8 mouse cellular contexts compared by ENCODE assay signal in the genomic region with DNA sequence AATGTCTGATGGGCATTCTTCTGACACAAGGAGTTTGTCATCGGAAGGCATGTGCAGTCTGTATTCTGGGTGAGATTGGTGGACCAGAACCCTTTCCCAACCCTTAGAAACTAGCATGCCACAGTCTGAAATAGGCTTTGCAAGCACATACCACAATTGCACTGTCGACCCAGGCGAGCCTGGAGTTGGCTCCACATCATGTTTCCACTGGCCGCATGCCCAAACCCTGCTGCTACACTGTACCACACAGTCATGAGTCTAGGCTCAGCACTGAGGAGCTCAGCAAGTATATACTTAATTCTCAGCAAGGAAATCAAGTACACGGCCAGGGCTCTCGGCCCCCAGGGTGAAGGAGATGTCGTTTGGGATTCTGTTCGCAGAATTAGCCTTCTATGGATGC.
DNase-seq lines count a peak whose midpoint lies in the region; ATAC-seq and TF ChIP-seq lines count a peak whose summit lies in the region.

No protein-coding gene starts in this region.

- ATAC-seq in liver, embryonic 12.5 days: no peak
- ATAC-seq in cerebellum, adult (ENCODE audit: insufficient number of reproducible peaks, low FRiP score, low TSS enrichment): peak; percentile 92
- ATAC-seq in kidney, postnatal 0 days (replicated peaks; ENCODE audit: low FRiP score, low read depth): no peak; the same call in 1 of the 2 replicates
- no peak for ATAC-seq in midbrain, postnatal 0 days (ENCODE audit: low FRiP score)
- ATAC-seq in megakaryocyte, adult 5-6 weeks (ENCODE audit: poor library complexity, severe bottlenecking): no peak
- ATAC-seq in monocyte, adult 5-6 weeks (replicated peaks; ENCODE audit: insufficient number of reproducible peaks, low FRiP score, low TSS enrichment, poor library complexity, severe bottlenecking): no peak

- peak; percentile 72 for DNase-seq in liver, adult 2 months (ENCODE audit: extremely low read depth, low read depth, low spot score)
- DNase-seq in gastrocnemius, postnatal 10 days: peak; percentile 88
- DNase-seq in kidney, postnatal 0 days (ENCODE audit: low spot score): peak; percentile 45
- DNase-seq in midbrain, postnatal 0 days (ENCODE audit: low spot score): peak; percentile 72

- H3K4me1 ChIP-seq in liver, adult 2 months (ENCODE audit: control insufficient read depth, insufficient read depth, low read length): no peaks in the 10 kb centered on the region
- H3K4me1 ChIP-seq in liver, embryonic 12.5 days: peaks cover 7% of the 10 kb centered on the region; the same call in 1 of the 2 replicates
- no peaks in the 10 kb centered on the region for H3K4me1 ChIP-seq in kidney, postnatal 0 days (replicated peaks; ENCODE audit: insufficient read depth, low read length)
- H3K4me1 ChIP-seq in midbrain, postnatal 0 days (ENCODE audit: insufficient read depth, low read length): no peaks in the 10 kb centered on the region

- H3K4me3 ChIP-seq in liver, adult 2 months (ENCODE audit: insufficient read depth, low read depth, low read length): no peak overlapping the region
- no peak overlapping the region for H3K4me3 ChIP-seq in liver, embryonic 12.5 days
- no peak overlapping the region for H3K4me3 ChIP-seq in kidney, postnatal 0 days (replicated peaks; ENCODE audit: low read depth, low read length)
- H3K4me3 ChIP-seq in midbrain, postnatal 0 days (ENCODE audit: low read depth, low read length): no peak overlapping the region

- no peak for TF ChIP-seq CTCF in liver, adult 2 months (IDR thresholded peaks at IDR 0.05; ENCODE audit: low read depth, low read length)
- no peak for TF ChIP-seq CTCF in kidney, postnatal 0 days (IDR thresholded peaks at IDR 0.05; ENCODE audit: low read depth)
- TF ChIP-seq CTCF in midbrain, postnatal 0 days (IDR thresholded peaks at IDR 0.05): no peak

- H3K27me3 ChIP-seq in liver, adult 2 months (ENCODE audit: control insufficient read depth, insufficient read depth, low read length): no peaks in the 10 kb centered on the region
- peaks cover 4% of the 10 kb centered on the region; the same call in 1 of the 2 replicates for H3K27me3 ChIP-seq in liver, embryonic 12.5 days (replicated peaks)
- no peaks in the 10 kb centered on the region for H3K27me3 ChIP-seq in kidney, postnatal 0 days (ENCODE audit: insufficient read depth, low read length)
- no peaks in the 10 kb centered on the region for H3K27me3 ChIP-seq in midbrain, postnatal 0 days (ENCODE audit: insufficient read depth, low read length)

- H3K9ac ChIP-seq in liver, adult 2 months (ENCODE audit: low read depth, low read length): no peak overlapping the region
- H3K9ac ChIP-seq in liver, embryonic 12.5 days: no peak overlapping the region
- no peak overlapping the region for H3K9ac ChIP-seq in kidney, postnatal 0 days (ENCODE audit: low read depth, low read length)
- H3K9ac ChIP-seq in midbrain, postnatal 0 days (replicated peaks; ENCODE audit: low read length, poor library complexity, severe bottlenecking): no peak overlapping the region

- TF ChIP-seq POLR2A in liver, adult 2 months (IDR thresholded peaks at IDR 0.05; ENCODE audit: extremely low read depth, insufficient read depth, low read length): no peak

- no peaks in the 10 kb centered on the region for H3K9me3 ChIP-seq in liver, embryonic 12.5 days (replicated peaks)
- H3K9me3 ChIP-seq in kidney, postnatal 0 days (replicated peaks; ENCODE audit: low read length): no peaks in the 10 kb centered on the region
- no peaks in the 10 kb centered on the region for H3K9me3 ChIP-seq in midbrain, postnatal 0 days (ENCODE audit: low read length)

- no peaks in the 10 kb centered on the region for H3K79me2 ChIP-seq in liver, adult 2 months (ENCODE audit: control insufficient read depth, insufficient read depth, low read length)

- no peak overlapping the region for H3K27ac ChIP-seq in liver, adult 2 months (replicated peaks; ENCODE audit: insufficient read depth, low read depth, low read length)
- H3K27ac ChIP-seq in liver, embryonic 12.5 days: no peak overlapping the region
- H3K27ac ChIP-seq in kidney, postnatal 0 days: no peak overlapping the region
- no peak overlapping the region for H3K27ac ChIP-seq in midbrain, postnatal 0 days (ENCODE audit: low read depth, low read length)

- H3K4me2 ChIP-seq in liver, embryonic 12.5 days: no peak overlapping the region
- H3K4me2 ChIP-seq in kidney, postnatal 0 days (ENCODE audit: low read length): no peak overlapping the region
- no peak overlapping the region for H3K4me2 ChIP-seq in midbrain, postnatal 0 days (ENCODE audit: low read depth, low read length, poor library complexity, severe bottlenecking)

- 54% methylated on average over 8 of the region's 8 CpGs for WGBS in liver, adult 2 months
- 79% methylated on average over 8 of the region's 8 CpGs for WGBS in liver, embryonic 12.5 days (ENCODE audit: insufficient replicate concordance)
- WGBS in kidney, postnatal 0 days: 72% methylated on average over 8 of the region's 8 CpGs
- WGBS in midbrain, postnatal 0 days: 61% methylated on average over 8 of the region's 8 CpGs

- no peaks in the 10 kb centered on the region for H3K36me3 ChIP-seq in liver, adult 2 months (ENCODE audit: control insufficient read depth, insufficient read depth, low read length)
- no peaks in the 10 kb centered on the region for H3K36me3 ChIP-seq in liver, embryonic 12.5 days
- no peaks in the 10 kb centered on the region for H3K36me3 ChIP-seq in kidney, postnatal 0 days (ENCODE audit: insufficient read depth, low read length)
- H3K36me3 ChIP-seq in midbrain, postnatal 0 days (ENCODE audit: insufficient read depth, low read length): no peaks in the 10 kb centered on the region
